Mouse (Mus musculus): ENCODE results near the gene 9130409I23Rik.

DNA sequence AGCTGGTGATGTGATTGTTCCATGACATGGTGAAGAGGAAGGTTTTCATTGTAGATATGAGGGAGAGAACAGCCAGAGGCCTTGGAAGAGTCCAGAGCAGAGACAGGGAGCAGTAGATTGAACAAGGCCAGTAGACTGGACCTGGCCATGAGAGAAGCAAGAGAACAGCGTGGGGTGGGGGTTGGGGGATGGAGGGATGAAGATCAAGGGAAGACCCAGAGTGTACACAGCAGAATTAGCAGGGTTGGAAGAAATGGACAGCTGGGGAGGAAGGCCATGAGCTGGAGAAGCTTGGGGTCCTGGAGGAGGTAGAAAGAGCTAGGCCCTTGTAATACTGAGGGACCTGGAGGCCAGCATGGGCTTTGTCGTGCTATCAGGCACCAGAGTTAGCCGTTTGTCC lies 38.6 kb upstream of the 9130409I23Rik start:
- no peak for TF ChIP-seq CTCF (IDR thresholded peaks at IDR 0.05; ENCODE audit: low read depth)
- TF ChIP-seq EP300 (IDR thresholded peaks at IDR 0.05; ENCODE audit: low read depth): no peak
